Mouse (Mus musculus) olfactory bulb, adult 2 months (tissue): ENCODE measurements around the gene Krtap5-3.

Experiments used
- CTCF ChIP-seq: fragments of 200-500 bp; IDR thresholded peaks from 2 replicates; pipeline ENCODE4 v1.5.1; 2012; ENCODE audit warnings: low read depth, mild to moderate bottlenecking, low read length, moderate library complexity; ENCODE audit not compliant: insufficient read depth
- POLR2A ChIP-seq: fragments of 200-500 bp; IDR thresholded peaks from 2 replicates; pipeline ENCODE4 v1.6.1; 2012; ENCODE audit warnings: mild to moderate bottlenecking, low read depth, low read length, moderate library complexity; ENCODE audit not compliant: insufficient read depth

GRCm38 (mm10) chr7:142201064-142201463 lies at the start of gene Krtap5-3:
- TF ChIP-seq CTCF (no peak), POLR2A (no peak)
